Mouse (Mus musculus): ENCODE results near the gene C2cd3. TPM values are rescaled to one million over a fixed set of nuclear protein-coding genes. Genes with fewer than 3 reads are reported as not detected.

The C2cd3 gene
- polyA plus RNA-seq, 1 experiment from 2014 or later, result 35.1 TPM

DNA sequence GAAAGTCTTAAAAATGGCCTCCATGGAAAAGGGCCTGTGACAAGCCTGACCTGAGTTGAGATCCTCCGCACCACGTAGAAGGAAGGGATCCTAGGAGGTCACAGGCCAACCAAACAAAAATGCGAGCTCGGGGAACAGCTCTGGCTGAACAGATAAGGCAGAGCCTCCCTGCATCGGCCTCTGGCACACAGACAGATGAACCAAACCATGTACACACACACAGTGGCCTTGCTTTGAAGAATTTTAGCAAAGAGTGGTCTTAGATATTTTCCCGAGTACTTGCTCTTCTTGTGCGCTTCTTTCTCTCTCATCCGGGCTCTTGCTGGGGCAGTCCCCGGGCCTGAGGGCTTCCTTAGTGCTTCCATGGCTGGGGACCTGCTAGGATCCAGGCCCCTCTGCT is 91.2 kb downstream of the C2cd3 start:
- WGBS, result 86% methylated on average over 9 of the region's 9 CpGs
- H3K4me2 ChIP-seq, result no peak overlapping the region
- H3K4me1 ChIP-seq, result no peaks in the 10 kb centered on the region
- no peak overlapping the region for H3K27ac ChIP-seq
- peaks cover 87% of the 10 kb centered on the region for H3K36me3 ChIP-seq (ENCODE audit: poor library complexity, severe bottlenecking)
- H3K9ac ChIP-seq, result no peak overlapping the region
- no peak for ATAC-seq
- H3K4me3 ChIP-seq, result no peak overlapping the region
- H3K27me3 ChIP-seq, result no peaks in the 10 kb centered on the region
- no peaks in the 10 kb centered on the region for H3K9me3 ChIP-seq (replicated peaks)

DNA sequence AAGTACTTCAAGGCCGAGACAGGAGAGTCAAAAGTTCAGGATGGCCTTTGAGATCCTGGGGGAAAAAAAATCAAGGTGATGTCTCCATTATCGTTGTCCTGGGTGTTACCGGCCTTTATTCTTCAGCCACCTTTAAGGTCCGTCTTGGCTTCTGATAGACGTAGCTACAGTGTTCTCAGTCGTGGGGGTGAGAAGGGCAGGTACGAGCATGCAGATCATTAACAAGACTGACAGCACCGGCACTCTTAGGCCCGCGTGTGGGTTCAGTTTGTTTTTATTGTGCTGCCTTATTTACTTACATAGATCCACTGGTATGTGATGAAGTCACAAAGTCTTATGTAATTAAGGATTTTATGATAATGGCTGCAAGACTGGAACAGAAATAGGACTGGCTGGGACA is 91.7 kb downstream of the C2cd3 start:
- Histone ChIP-seq H3K36me3 (ENCODE audit: poor library complexity, severe bottlenecking) (peaks cover 89% of the 10 kb centered on the region), H3K27me3 (no peaks in the 10 kb centered on the region), H3K27ac (no peak overlapping the region), H3K9me3 (replicated peaks) (no peaks in the 10 kb centered on the region), H3K4me2 (no peak overlapping the region), H3K4me1 (no peaks in the 10 kb centered on the region), H3K4me3 (no peak overlapping the region), H3K9ac (no peak overlapping the region)
- ATAC-seq, result no peak
- 92% methylated on average over 10 of the region's 10 CpGs for WGBS

GRCm38 (mm10) chr7:100464248-100464647 is 92.2 kb downstream of the C2cd3 start:
- WGBS, result 94% methylated on average over 7 of the region's 7 CpGs
- Histone ChIP-seq H3K4me1 (no peaks in the 10 kb centered on the region), H3K4me3 (no peak overlapping the region), H3K27ac (no peak overlapping the region), H3K36me3 (ENCODE audit: poor library complexity, severe bottlenecking) (peaks cover 89% of the 10 kb centered on the region), H3K9ac (no peak overlapping the region), H3K9me3 (replicated peaks) (no peaks in the 10 kb centered on the region), H3K4me2 (no peak overlapping the region), H3K27me3 (no peaks in the 10 kb centered on the region)
- ATAC-seq, result no peak

DNA sequence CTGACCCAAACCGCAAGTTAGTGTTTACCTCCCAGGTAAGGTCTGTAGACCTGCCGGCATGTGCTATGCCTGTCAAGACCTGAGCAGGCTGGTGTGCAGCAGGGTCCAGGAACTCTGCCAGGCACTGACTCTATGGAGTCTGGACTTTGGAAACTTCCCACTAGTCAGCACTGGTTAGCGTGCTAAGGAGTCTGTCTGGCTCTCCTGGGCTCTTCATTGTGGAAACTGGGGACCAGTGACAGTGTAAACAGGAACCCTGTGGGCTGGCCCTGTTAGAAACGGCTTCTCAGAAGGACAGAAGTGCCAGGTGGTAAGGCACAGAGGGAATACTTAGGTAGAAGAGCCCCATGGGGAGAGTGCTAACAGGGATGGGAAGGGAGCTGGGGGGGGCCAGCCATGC is 93.2 kb downstream of the C2cd3 start:
- 94% methylated on average over 4 of the region's 4 CpGs for WGBS
- no peak overlapping the region for H3K4me3 ChIP-seq
- H3K27ac ChIP-seq, result no peak overlapping the region
- no peaks in the 10 kb centered on the region for H3K9me3 ChIP-seq (replicated peaks)
- H3K36me3 ChIP-seq (ENCODE audit: poor library complexity, severe bottlenecking), result peaks cover 89% of the 10 kb centered on the region
- no peak overlapping the region for H3K9ac ChIP-seq
- no peak for ATAC-seq
- H3K4me1 ChIP-seq, result no peaks in the 10 kb centered on the region
- H3K27me3 ChIP-seq, result no peaks in the 10 kb centered on the region
- no peak overlapping the region for H3K4me2 ChIP-seq

DNA sequence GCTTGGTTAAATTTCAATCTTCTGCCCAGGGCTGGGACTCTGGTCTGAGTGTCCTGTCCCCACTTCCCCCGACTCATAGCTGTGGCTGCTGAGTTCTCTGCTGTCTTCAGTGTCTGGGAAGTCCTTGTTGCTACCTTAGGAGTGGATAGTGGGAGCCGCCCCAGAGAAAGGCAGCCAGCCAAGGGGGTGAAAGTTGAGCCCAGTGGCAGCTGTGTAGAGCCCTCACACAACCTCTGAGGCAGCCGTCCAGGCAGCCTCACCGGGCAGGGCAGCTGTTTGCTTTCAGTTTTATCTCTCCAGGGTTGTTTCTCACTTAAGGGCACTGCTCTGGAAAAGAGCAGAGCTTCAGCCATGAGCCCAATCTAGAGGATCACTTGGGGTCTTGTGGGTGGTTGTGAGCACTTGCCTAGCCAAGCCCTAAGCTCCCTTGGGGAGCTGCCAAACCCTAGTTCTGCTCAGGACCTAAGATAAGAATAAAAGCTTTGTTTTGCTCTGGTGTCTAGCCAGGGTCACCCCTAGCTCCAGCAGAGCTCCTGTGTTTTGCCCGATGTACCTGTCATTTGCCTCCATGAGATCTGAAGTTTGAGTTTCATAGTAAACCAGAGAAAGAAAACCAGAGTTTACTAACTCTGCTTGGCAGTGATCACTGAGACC is 93.8 kb downstream of the C2cd3 start:
- no peak overlapping the region for H3K27ac ChIP-seq
- 67% methylated on average over 5 of the region's 5 CpGs for WGBS
- H3K9ac ChIP-seq, result no peak overlapping the region
- H3K4me1 ChIP-seq, result no peaks in the 10 kb centered on the region
- H3K4me2 ChIP-seq, result no peak overlapping the region
- peaks cover 89% of the 10 kb centered on the region for H3K36me3 ChIP-seq (ENCODE audit: poor library complexity, severe bottlenecking)
- ATAC-seq, result no peak
- H3K27me3 ChIP-seq, result no peaks in the 10 kb centered on the region
- no peak overlapping the region for H3K4me3 ChIP-seq
- no peaks in the 10 kb centered on the region for H3K9me3 ChIP-seq (replicated peaks)

GRCm38 (mm10) chr7:100466781-100467510 is 94.9 kb downstream of the C2cd3 start:
- no peak overlapping the region for H3K4me3 ChIP-seq
- no peaks in the 10 kb centered on the region for H3K27me3 ChIP-seq
- no peak overlapping the region for H3K9ac ChIP-seq
- peaks cover 82% of the 10 kb centered on the region for H3K36me3 ChIP-seq (ENCODE audit: poor library complexity, severe bottlenecking)
- WGBS, result 88% methylated on average over 11 of the region's 11 CpGs
- no peaks in the 10 kb centered on the region for H3K4me1 ChIP-seq
- H3K4me2 ChIP-seq, result no peak overlapping the region
- H3K9me3 ChIP-seq (replicated peaks), result no peaks in the 10 kb centered on the region
- no peak overlapping the region for H3K27ac ChIP-seq
- ATAC-seq, result no peak

DNA sequence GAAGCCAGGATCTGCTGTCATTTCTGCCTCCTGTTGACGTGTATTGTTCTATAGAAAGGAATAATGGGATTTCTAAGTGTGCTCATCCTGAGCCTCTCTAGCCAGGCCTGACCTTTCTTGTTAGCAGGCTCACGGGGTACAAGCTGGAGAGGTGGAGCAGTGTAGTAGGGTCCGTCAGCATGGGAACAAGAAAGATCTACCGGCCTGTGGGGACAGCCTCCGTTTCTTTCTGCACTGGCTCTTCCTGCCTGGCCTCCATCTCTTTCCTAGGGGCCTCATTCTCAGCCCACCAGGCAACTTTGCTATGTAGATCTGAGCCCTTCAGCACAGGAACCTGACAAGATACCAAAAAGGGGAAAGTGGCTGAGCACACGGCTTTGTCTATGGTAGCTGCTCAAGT is 96.7 kb downstream of the C2cd3 start:
- Histone ChIP-seq H3K4me3 (no peak overlapping the region), H3K27me3 (no peaks in the 10 kb centered on the region), H3K4me1 (no peaks in the 10 kb centered on the region), H3K27ac (no peak overlapping the region), H3K36me3 (ENCODE audit: poor library complexity, severe bottlenecking) (peaks cover 66% of the 10 kb centered on the region), H3K9me3 (replicated peaks) (no peaks in the 10 kb centered on the region), H3K4me2 (no peak overlapping the region), H3K9ac (no peak overlapping the region)
- WGBS, result 91% methylated on average over 6 of the region's 6 CpGs
- ATAC-seq, result no peak

DNA sequence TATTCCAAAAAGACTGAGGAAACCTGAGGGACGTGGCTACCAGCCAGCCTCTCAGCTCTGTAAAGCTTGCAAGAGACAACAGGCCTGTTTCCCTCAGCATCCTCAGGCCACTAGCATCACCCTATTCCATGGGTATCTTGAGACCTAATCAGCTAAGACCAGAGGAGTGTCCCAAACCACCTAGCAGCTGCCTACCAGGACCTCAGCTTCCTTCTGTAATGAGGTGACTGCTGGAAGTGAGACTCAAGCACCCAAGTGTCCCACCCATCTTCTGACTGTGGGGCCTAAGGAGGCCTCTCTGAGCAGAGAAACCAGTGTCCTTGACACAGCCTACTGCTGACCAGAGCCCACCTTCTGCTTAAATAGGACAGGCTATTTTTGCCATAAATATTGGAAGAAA is 97.5 kb downstream of the C2cd3 start:
- Histone ChIP-seq H3K36me3 (ENCODE audit: poor library complexity, severe bottlenecking) (peaks cover 59% of the 10 kb centered on the region), H3K9me3 (replicated peaks) (no peaks in the 10 kb centered on the region)

DNA sequence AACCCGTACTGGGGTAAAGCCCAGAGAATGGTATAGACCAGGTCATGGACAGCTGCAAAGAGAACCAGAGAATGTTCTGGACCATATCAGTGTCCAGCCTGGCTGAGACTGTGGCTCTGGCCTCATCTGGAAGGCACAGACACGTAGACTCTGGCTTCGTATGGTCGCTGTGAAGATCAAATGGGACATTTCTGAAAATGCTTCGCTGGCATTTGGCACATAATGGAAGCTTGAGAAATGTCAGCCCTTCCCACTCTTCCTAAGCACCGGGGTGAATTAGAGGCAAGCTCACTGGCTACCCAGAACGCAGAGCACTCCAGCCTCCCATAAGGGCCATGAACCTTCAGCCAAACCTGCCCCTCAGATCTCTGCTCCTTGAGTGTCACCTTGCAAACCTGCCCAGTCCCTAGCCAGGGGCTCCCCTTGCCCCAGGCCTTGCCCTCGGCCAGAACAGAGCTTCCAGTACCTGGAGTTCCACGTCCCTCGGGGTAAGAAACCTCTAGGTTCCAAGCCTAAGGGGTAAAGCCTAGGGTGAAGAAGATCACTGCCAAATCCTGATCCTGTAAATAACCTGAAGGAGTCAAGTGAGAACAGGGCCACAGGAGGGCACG is 98.9 kb downstream of the C2cd3 start:
- Histone ChIP-seq H3K36me3 (ENCODE audit: poor library complexity, severe bottlenecking) (peaks cover 45% of the 10 kb centered on the region), H3K27ac (no peak overlapping the region), H3K4me2 (no peak overlapping the region), H3K9me3 (replicated peaks) (no peaks in the 10 kb centered on the region), H3K27me3 (no peaks in the 10 kb centered on the region), H3K9ac (no peak overlapping the region), H3K4me1 (no peaks in the 10 kb centered on the region), H3K4me3 (no peak overlapping the region)
- WGBS, result 94% methylated on average over 11 of the region's 11 CpGs
- no peak for ATAC-seq

More for the DNA sequence above, 97.5 kb downstream of the C2cd3 start:
- Histone ChIP-seq H3K4me1 (no peaks in the 10 kb centered on the region), H3K9ac (no peak overlapping the region), H3K27me3 (no peaks in the 10 kb centered on the region), H3K4me2 (no peak overlapping the region), H3K4me3 (no peak overlapping the region), H3K27ac (no peak overlapping the region)
- ATAC-seq, result no peak
- 96% methylated on average over 1 of the region's 1 CpGs for WGBS

DNA sequence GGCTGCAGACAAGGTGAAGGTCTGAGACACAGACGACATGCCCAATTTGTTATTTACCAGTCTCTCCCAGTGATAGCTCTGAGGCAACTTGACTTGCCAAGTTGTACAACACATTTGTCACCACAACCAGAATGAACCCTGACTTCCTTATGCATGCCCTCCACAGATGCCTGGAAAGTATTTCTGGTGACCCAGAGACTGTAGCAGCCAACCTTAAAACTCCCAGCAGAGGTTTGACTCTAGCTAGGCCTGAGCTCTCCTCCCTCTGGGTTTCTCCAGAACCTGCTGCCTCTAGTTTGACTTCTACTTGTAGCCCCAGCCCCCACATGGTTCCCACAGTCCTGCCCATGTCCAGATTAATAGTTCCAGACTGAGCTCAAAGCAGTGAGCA is 99.4 kb downstream of the C2cd3 start:
- Histone ChIP-seq H3K4me1 (no peaks in the 10 kb centered on the region), H3K4me2 (no peak overlapping the region), H3K27me3 (no peaks in the 10 kb centered on the region), H3K9me3 (replicated peaks) (no peaks in the 10 kb centered on the region), H3K27ac (no peak overlapping the region), H3K36me3 (ENCODE audit: poor library complexity, severe bottlenecking) (peaks cover 41% of the 10 kb centered on the region), H3K9ac (no peak overlapping the region), H3K4me3 (no peak overlapping the region)
- no peak for ATAC-seq
- 96% methylated on average over 1 of the region's 1 CpGs for WGBS

- H3K4me1 ChIP-seq, result no peaks in the 10 kb centered on the region
- H3K9me3 ChIP-seq (replicated peaks), result no peaks in the 10 kb centered on the region
- H3K4me3 ChIP-seq, result no peak within 1 kb of the TSS
- peaks cover 32% of the 10 kb centered on the region for H3K36me3 ChIP-seq (ENCODE audit: poor library complexity, severe bottlenecking)
- no peak within 1 kb of the TSS for H3K27ac ChIP-seq
- 84% methylated on average over 6 of the region's 6 CpGs for WGBS
- no peak within 1 kb of the TSS for H3K4me2 ChIP-seq
- no peak within 1 kb of the TSS for H3K9ac ChIP-seq
- H3K27me3 ChIP-seq, result no peaks in the 10 kb centered on the region
- no peak for ATAC-seq
These were observed 100.7 kb downstream of the C2cd3 start, which contains the start of gene Ucp3 for GRCm38 (mm10) chr7:100472777-100473176. TSS of gene Ucp3 (plus strand) at chr7:100472990.

DNA sequence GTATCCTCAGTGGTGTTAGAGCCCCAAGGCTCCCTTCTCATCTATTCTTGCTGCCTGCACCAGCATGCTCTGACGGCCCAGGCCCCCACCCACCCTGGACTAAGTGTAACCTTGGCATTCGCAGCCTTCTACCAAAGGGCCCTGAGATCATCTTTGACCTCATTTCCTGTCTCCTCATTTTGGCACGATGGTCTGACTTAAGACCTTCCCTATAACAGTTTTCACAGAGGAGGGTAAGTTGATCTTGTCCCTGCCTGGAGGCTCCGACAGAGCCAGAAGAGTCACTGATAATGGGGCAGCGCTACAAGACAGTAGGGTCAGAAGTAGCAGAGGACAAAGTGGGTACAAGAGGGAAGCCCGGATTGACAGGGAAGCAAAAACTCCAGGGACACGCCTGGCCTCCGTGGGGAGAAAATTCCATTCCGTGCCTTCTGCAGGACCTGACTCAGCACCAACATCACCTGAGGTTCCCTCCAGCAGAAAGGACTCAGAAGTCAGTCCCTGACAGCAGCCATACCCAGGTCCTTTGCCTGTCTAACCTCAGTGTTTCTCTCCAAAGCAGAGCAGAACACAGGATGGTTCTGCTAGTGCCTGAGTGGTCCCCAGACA is 101.9 kb downstream of the C2cd3 start:
- H3K9ac ChIP-seq, result no peak overlapping the region
- H3K4me2 ChIP-seq, result no peak overlapping the region
- no peaks in the 10 kb centered on the region for H3K27me3 ChIP-seq
- H3K4me3 ChIP-seq, result no peak overlapping the region
- 91% methylated on average over 9 of the region's 9 CpGs for WGBS
- H3K27ac ChIP-seq, result no peak overlapping the region
- H3K4me1 ChIP-seq, result no peaks in the 10 kb centered on the region
- H3K9me3 ChIP-seq (replicated peaks), result no peaks in the 10 kb centered on the region
- no peak for ATAC-seq
- H3K36me3 ChIP-seq (ENCODE audit: poor library complexity, severe bottlenecking), result peaks cover 23% of the 10 kb centered on the region

Data from forebrain, embryonic 13.5 days (tissue).